Mouse (Mus musculus): ENCODE data around the gene Klf7. TPM values are rescaled to one million over a fixed set of nuclear protein-coding genes. Genes with fewer than 3 reads are reported as not detected.

Gene Klf7
- polyA plus RNA-seq, 1 experiment from 2014 or later, result 40.9 TPM

- WGBS, result 78% methylated on average over 10 of the region's 10 CpGs
- H3K4me3 ChIP-seq (ENCODE audit: low read depth, low read length), result no peak overlapping the region
- peaks cover 9% of the 10 kb centered on the region; the same call in 1 of the 2 replicates for H3K4me1 ChIP-seq (ENCODE audit: insufficient read depth, low read depth, low read length)
- ATAC-seq (no peak), DNase-seq (ENCODE audit: low spot score) (no peak)
- no peaks in the 10 kb centered on the region for H3K9me3 ChIP-seq (ENCODE audit: low read length)
- no peak for TF ChIP-seq CTCF (IDR thresholded peaks at IDR 0.05)
- TF ChIP-seq EP300 (IDR thresholded peaks at IDR 0.05), result no peak
- H3K27me3 ChIP-seq (replicated peaks; ENCODE audit: insufficient read depth, low read length), result no peaks in the 10 kb centered on the region
- H3K9ac ChIP-seq (replicated peaks; ENCODE audit: low read depth), result no peak overlapping the region
- H3K36me3 ChIP-seq (ENCODE audit: insufficient read depth, low read length), result peaks cover 6% of the 10 kb centered on the region; the same call in 1 of the 2 replicates
- H3K4me2 ChIP-seq (replicated peaks; ENCODE audit: low read depth, low read length), result no peak overlapping the region
- peak overlapping the region; percentile 32 for H3K27ac ChIP-seq (ENCODE audit: low read length)
These were observed 81.9 kb downstream of the Klf7 start for GRCm38 (mm10) chr1:64040061-64040686.

- peaks cover 11% of the 10 kb centered on the region; the same call in 1 of the 2 replicates for H3K4me1 ChIP-seq (ENCODE audit: insufficient read depth, low read depth, low read length)
- H3K9me3 ChIP-seq (ENCODE audit: low read length), result no peaks in the 10 kb centered on the region
- ATAC-seq (no peak), DNase-seq (ENCODE audit: low spot score) (no peak)
- H3K27me3 ChIP-seq (replicated peaks; ENCODE audit: insufficient read depth, low read length), result no peaks in the 10 kb centered on the region
- H3K36me3 ChIP-seq (ENCODE audit: insufficient read depth, low read length), result 0 out of 2 replicates have a peak, but pooled peaks cover 6% of the 10 kb centered on the region
- H3K9ac ChIP-seq (replicated peaks; ENCODE audit: low read depth), result no peak overlapping the region
- 48% methylated on average over 5 of the region's 5 CpGs for WGBS
- no peak overlapping the region for H3K4me3 ChIP-seq (ENCODE audit: low read depth, low read length)
- H3K4me2 ChIP-seq (replicated peaks; ENCODE audit: low read depth, low read length), result no peak overlapping the region
- no peak overlapping the region for H3K27ac ChIP-seq (ENCODE audit: low read length)
- TF ChIP-seq EP300 (IDR thresholded peaks at IDR 0.05), result no peak
- TF ChIP-seq CTCF (IDR thresholded peaks at IDR 0.05), result no peak
These were observed 83.7 kb downstream of the Klf7 start for GRCm38 (mm10) chr1:64038343-64038742.

GRCm38 (mm10) chr1:64037800-64038199 is 84.3 kb downstream of the Klf7 start:
- TF ChIP-seq CTCF (IDR thresholded peaks at IDR 0.05) (no peak), EP300 (IDR thresholded peaks at IDR 0.05) (no peak)
- H3K27ac ChIP-seq (ENCODE audit: low read length), result no peak overlapping the region
- no peak overlapping the region for H3K4me2 ChIP-seq (replicated peaks; ENCODE audit: low read depth, low read length)
- H3K9me3 ChIP-seq (ENCODE audit: low read length), result no peaks in the 10 kb centered on the region
- peaks cover 11% of the 10 kb centered on the region; the same call in 1 of the 2 replicates for H3K4me1 ChIP-seq (ENCODE audit: insufficient read depth, low read depth, low read length)
- ATAC-seq (no peak), DNase-seq (ENCODE audit: low spot score) (no peak)
- H3K36me3 ChIP-seq (ENCODE audit: insufficient read depth, low read length), result 0 out of 2 replicates have a peak, but pooled peaks cover 6% of the 10 kb centered on the region
- H3K4me3 ChIP-seq (ENCODE audit: low read depth, low read length), result no peak overlapping the region
- no peaks in the 10 kb centered on the region for H3K27me3 ChIP-seq (replicated peaks; ENCODE audit: insufficient read depth, low read length)
- no peak overlapping the region for H3K9ac ChIP-seq (replicated peaks; ENCODE audit: low read depth)
- WGBS, result 80% methylated on average over 6 of the region's 6 CpGs

GRCm38 (mm10) chr1:64036881-64037452 is 85.1 kb downstream of the Klf7 start:
- ATAC-seq (peak; percentile 67), DNase-seq (ENCODE audit: low spot score) (peak; percentile 79)
- 67% methylated on average over 7 of the region's 7 CpGs for WGBS
- Histone ChIP-seq H3K27ac (ENCODE audit: low read length) (peak overlapping the region; percentile 63; the same call in 1 of the 2 replicates), H3K9ac (replicated peaks; ENCODE audit: low read depth) (no peak overlapping the region), H3K36me3 (ENCODE audit: insufficient read depth, low read length) (0 out of 2 replicates have a peak, but pooled peaks cover 6% of the 10 kb centered on the region), H3K4me2 (replicated peaks; ENCODE audit: low read depth, low read length) (no peak overlapping the region), H3K9me3 (ENCODE audit: low read length) (no peaks in the 10 kb centered on the region), H3K4me3 (ENCODE audit: low read depth, low read length) (no peak overlapping the region), H3K27me3 (replicated peaks; ENCODE audit: insufficient read depth, low read length) (no peaks in the 10 kb centered on the region), H3K4me1 (ENCODE audit: insufficient read depth, low read depth, low read length) (peaks cover 11% of the 10 kb centered on the region; the same call in 1 of the 2 replicates)
- peak; percentile 99 for TF ChIP-seq EP300 (IDR thresholded peaks at IDR 0.05)
- TF ChIP-seq CTCF (IDR thresholded peaks at IDR 0.05), result 0 out of 2 replicates have a peak, but pooled peaks have one; percentile 4

- H3K9me3 ChIP-seq (ENCODE audit: low read length), result no peaks in the 10 kb centered on the region
- H3K36me3 ChIP-seq (ENCODE audit: insufficient read depth, low read length), result 0 out of 2 replicates have a peak, but pooled peaks cover 6% of the 10 kb centered on the region
- 43% methylated on average over 7 of the region's 7 CpGs for WGBS
- peak overlapping the region; percentile 63 for H3K27ac ChIP-seq (ENCODE audit: low read length)
- H3K9ac ChIP-seq (replicated peaks; ENCODE audit: low read depth), result no peak overlapping the region
- ATAC-seq (peak; percentile 62), DNase-seq (ENCODE audit: low spot score) (peak; percentile 77)
- H3K4me3 ChIP-seq (ENCODE audit: low read depth, low read length), result no peak overlapping the region
- peaks cover 11% of the 10 kb centered on the region; the same call in 1 of the 2 replicates for H3K4me1 ChIP-seq (ENCODE audit: insufficient read depth, low read depth, low read length)
- TF ChIP-seq CTCF (IDR thresholded peaks at IDR 0.05) (no peak), EP300 (IDR thresholded peaks at IDR 0.05) (peak; percentile 94)
- no peak overlapping the region for H3K4me2 ChIP-seq (replicated peaks; ENCODE audit: low read depth, low read length)
- no peaks in the 10 kb centered on the region for H3K27me3 ChIP-seq (replicated peaks; ENCODE audit: insufficient read depth, low read length)
These were observed 86.3 kb downstream of the Klf7 start for GRCm38 (mm10) chr1:64035804-64036203.

- H3K9ac ChIP-seq (replicated peaks; ENCODE audit: low read depth), result no peak overlapping the region
- no peaks in the 10 kb centered on the region for H3K27me3 ChIP-seq (replicated peaks; ENCODE audit: insufficient read depth, low read length)
- H3K4me3 ChIP-seq (ENCODE audit: low read depth, low read length), result no peak overlapping the region
- no peaks in the 10 kb centered on the region for H3K9me3 ChIP-seq (ENCODE audit: low read length)
- H3K27ac ChIP-seq (ENCODE audit: low read length), result peak overlapping the region; percentile 64
- peak; percentile 62 for DNase-seq (ENCODE audit: low spot score)
- ATAC-seq, result no peak
- 42% methylated on average over 15 of the region's 15 CpGs for WGBS
- 0 out of 2 replicates have a peak, but pooled peaks cover 6% of the 10 kb centered on the region for H3K36me3 ChIP-seq (ENCODE audit: insufficient read depth, low read length)
- peaks cover 11% of the 10 kb centered on the region; the same call in 1 of the 2 replicates for H3K4me1 ChIP-seq (ENCODE audit: insufficient read depth, low read depth, low read length)
- TF ChIP-seq EP300 (IDR thresholded peaks at IDR 0.05) (peak; percentile 49; the same call in 1 of the 2 replicates), CTCF (IDR thresholded peaks at IDR 0.05) (no peak)
- no peak overlapping the region for H3K4me2 ChIP-seq (replicated peaks; ENCODE audit: low read depth, low read length)
These were observed 86.8 kb downstream of the Klf7 start for GRCm38 (mm10) chr1:64035087-64035791.
